ENCODE assay signal across 18 mouse cellular contexts in genomic region chr3:35822036-35822435, GRCm38 (mm10).
"Had no signal": no experiment of that assay in that cellular context is flagged by ENCODE, and none has a peak within 500 bp of the region (broad histone marks: within the 10 kb centered on the region; RNA-seq: fewer than 3 reads in every experiment).

No protein-coding gene starts in this region.

- H3K27ac ChIP-seq: midbrain, embryonic 13.5 days; midbrain, embryonic 15.5 days; neural tube, embryonic 13.5 days; neural tube, embryonic 15.5 days had no signal

- H3K9me3 ChIP-seq: megakaryocyte, embryonic 14.5 days; midbrain, embryonic 13.5 days; midbrain, embryonic 15.5 days; neural tube, embryonic 13.5 days; neural tube, embryonic 15.5 days had no signal

- H3K27me3 ChIP-seq: megakaryocyte, embryonic 14.5 days; midbrain, embryonic 13.5 days; midbrain, embryonic 15.5 days; neural tube, embryonic 13.5 days; neural tube, embryonic 15.5 days had no signal

- DNase-seq: lung, adult 18-20 months; lung, embryonic 14.5 days; lung, postnatal 10 days; lung, postnatal 4 days; retina, postnatal 1 day; right cerebral cortex, adult 18-20 months; right cerebral cortex, postnatal 25 days; right cerebral cortex, postnatal 4 days; spleen, adult 18-20 months; thymus, adult 18-20 months; thymus, postnatal 14 days; thymus, postnatal 36 days had no signal

- H3K4me1 ChIP-seq: midbrain, embryonic 13.5 days; midbrain, embryonic 15.5 days; neural tube, embryonic 13.5 days; neural tube, embryonic 15.5 days had no signal

- H3K9ac ChIP-seq: lung, embryonic 14.5 days; midbrain, embryonic 13.5 days; midbrain, embryonic 15.5 days; neural tube, embryonic 13.5 days; neural tube, embryonic 15.5 days had no signal

- H3K4me3 ChIP-seq: megakaryocyte, embryonic 14.5 days; midbrain, embryonic 13.5 days; midbrain, embryonic 15.5 days; myocyte; neural tube, embryonic 13.5 days; neural tube, embryonic 15.5 days had no signal

- ATAC-seq: midbrain, embryonic 13.5 days; midbrain, embryonic 15.5 days had no signal
